ENCODE assay signal across 16 mouse cellular contexts in genomic region chr6:112796607-112797006, GRCm38 (mm10).
DNase-seq lines count a peak whose midpoint lies in the region; ATAC-seq and TF ChIP-seq lines count a peak whose summit lies in the region.
"Had no signal": no experiment of that assay in that cellular context is flagged by ENCODE, and none has a peak within 500 bp of the region (broad histone marks: within the 10 kb centered on the region; RNA-seq: fewer than 3 reads in every experiment).

No protein-coding gene starts in this region.

- peak; percentile 14 for DNase-seq in lung, postnatal 0 days (ENCODE audit: low spot score)
- no peak for DNase-seq in lung, adult 2 months
- peak; percentile 36 for DNase-seq in brain, embryonic 14.5 days (ENCODE audit: low read depth)
- DNase-seq in cerebellum, postnatal 25 days = peak; percentile 58 to 71
- no peak for DNase-seq in hindbrain, postnatal 0 days (ENCODE audit: low spot score)
- DNase-seq in spleen, adult 12 weeks (ENCODE audit: low spot score) = no peak
- no peak for DNase-seq in heart, adult 11 months
- DNase-seq: adrenal gland, postnatal 10 days; kidney, adult 9 months; right cerebral cortex, postnatal 14 days; thymus, adult 2 months had no signal

- no peak for TF ChIP-seq POLR2A in lung, adult 2 months (IDR thresholded peaks at IDR 0.05; ENCODE audit: borderline replicate concordance, extremely low read depth, low read depth, low read length)
- TF ChIP-seq POLR2A in brain, embryonic 14.5 days (IDR thresholded peaks at IDR 0.05; ENCODE audit: borderline replicate concordance, extremely low read depth, insufficient read depth, insufficient read length, poor library complexity, severe bottlenecking) = no peak
- no peak for TF ChIP-seq POLR2A in myocyte (IDR thresholded peaks at IDR 0.05; ENCODE audit: insufficient read length, low read depth)

- no peak overlapping the region for H3K9ac ChIP-seq in lung, postnatal 0 days (replicated peaks; ENCODE audit: low read depth)
- H3K9ac ChIP-seq in hindbrain, postnatal 0 days (replicated peaks; ENCODE audit: low read length) = no peak overlapping the region
- H3K9ac ChIP-seq: liver, embryonic 15.5 days; midbrain, embryonic 13.5 days had no signal

- no peaks in the 10 kb centered on the region for H3K4me1 ChIP-seq in lung, postnatal 0 days (ENCODE audit: insufficient read depth, low read depth, low read length)
- no peaks in the 10 kb centered on the region for H3K4me1 ChIP-seq in lung, adult 2 months (ENCODE audit: control insufficient read depth, insufficient read depth, low read length)
- 0 out of 2 replicates have a peak, but pooled peaks cover 4% of the 10 kb centered on the region for H3K4me1 ChIP-seq in hindbrain, postnatal 0 days (ENCODE audit: insufficient read depth, low read length)
- H3K4me1 ChIP-seq: limb, embryonic 10.5 days; liver, embryonic 15.5 days had no signal

- WGBS in lung, postnatal 0 days = 55% methylated on average over 2 of the region's 2 CpGs
- WGBS in lung, adult 2 months = 42% methylated on average over 2 of the region's 2 CpGs
- WGBS in hindbrain, postnatal 0 days = 44% methylated on average over 2 of the region's 2 CpGs

- H3K9me3 ChIP-seq in lung, postnatal 0 days (ENCODE audit: low read length) = no peaks in the 10 kb centered on the region
- H3K9me3 ChIP-seq in hindbrain, postnatal 0 days (ENCODE audit: low read length) = no peaks in the 10 kb centered on the region
- H3K9me3 ChIP-seq: limb, embryonic 10.5 days; liver, embryonic 15.5 days; midbrain, embryonic 13.5 days had no signal

- H3K27me3 ChIP-seq in lung, postnatal 0 days (replicated peaks; ENCODE audit: insufficient read depth, low read length) = no peaks in the 10 kb centered on the region
- no peaks in the 10 kb centered on the region for H3K27me3 ChIP-seq in myocyte (ENCODE audit: control insufficient read depth, insufficient read depth, insufficient read length)
- H3K27me3 ChIP-seq in hindbrain, postnatal 0 days (ENCODE audit: insufficient read depth, low read length) = no peaks in the 10 kb centered on the region
- H3K27me3 ChIP-seq: liver, embryonic 15.5 days; midbrain, embryonic 13.5 days had no signal

- H3K27ac ChIP-seq in lung, postnatal 0 days (ENCODE audit: low read length) = no peak overlapping the region
- no peak overlapping the region for H3K27ac ChIP-seq in hindbrain, postnatal 0 days
- H3K27ac ChIP-seq: heart, adult 2 months; limb, embryonic 10.5 days; liver, embryonic 15.5 days; midbrain, embryonic 13.5 days had no signal

- H3K4me2 ChIP-seq in lung, postnatal 0 days (replicated peaks; ENCODE audit: low read depth, low read length) = no peak overlapping the region
- peak overlapping the region; percentile 16 for H3K4me2 ChIP-seq in myocyte (ENCODE audit: low read depth)
- no peak overlapping the region for H3K4me2 ChIP-seq in hindbrain, postnatal 0 days (ENCODE audit: low read depth, low read length)
- H3K4me2 ChIP-seq: liver, embryonic 15.5 days; midbrain, embryonic 13.5 days had no signal

- no peak overlapping the region for H3ac ChIP-seq in myocyte (ENCODE audit: control insufficient read depth, insufficient read length)

- no peak for ATAC-seq in lung, postnatal 0 days
- ATAC-seq in hindbrain, postnatal 0 days = no peak
- ATAC-seq: midbrain, embryonic 13.5 days had no signal

- no peaks in the 10 kb centered on the region for H3K79me2 ChIP-seq in myocyte (ENCODE audit: control insufficient read depth, insufficient read depth)

- TF ChIP-seq EP300 in lung, postnatal 0 days (IDR thresholded peaks at IDR 0.05) = no peak

- no peak overlapping the region for H3K4me3 ChIP-seq in lung, postnatal 0 days (ENCODE audit: low read depth, low read length)
- H3K4me3 ChIP-seq in lung, adult 2 months (replicated peaks; ENCODE audit: extremely low read depth, low read depth, low read length) = no peak overlapping the region
- no peak overlapping the region for H3K4me3 ChIP-seq in myocyte
- no peak overlapping the region for H3K4me3 ChIP-seq in hindbrain, postnatal 0 days (ENCODE audit: low read length)
- H3K4me3 ChIP-seq: heart, adult 2 months; limb, embryonic 10.5 days; liver, embryonic 15.5 days; midbrain, embryonic 13.5 days had no signal

- H3K36me3 ChIP-seq in lung, postnatal 0 days (ENCODE audit: insufficient read depth, low read length) = no peaks in the 10 kb centered on the region
- H3K36me3 ChIP-seq in myocyte (ENCODE audit: control insufficient read depth, insufficient read depth) = no peaks in the 10 kb centered on the region
- no peaks in the 10 kb centered on the region for H3K36me3 ChIP-seq in hindbrain, postnatal 0 days (ENCODE audit: insufficient read depth, low read length)
- H3K36me3 ChIP-seq: limb, embryonic 10.5 days; liver, embryonic 15.5 days had no signal

- no peak for TF ChIP-seq CTCF in lung, postnatal 0 days (IDR thresholded peaks at IDR 0.05)
- TF ChIP-seq CTCF in lung, adult 2 months (IDR thresholded peaks at IDR 0.05; ENCODE audit: insufficient read depth, low read length) = no peak
- no peak for TF ChIP-seq CTCF in brain, embryonic 14.5 days (IDR thresholded peaks at IDR 0.05; ENCODE audit: borderline replicate concordance, extremely low read depth, insufficient read depth, insufficient read length)
- TF ChIP-seq CTCF in hindbrain, postnatal 0 days (IDR thresholded peaks at IDR 0.05; ENCODE audit: low read depth) = no peak

TF ChIP-seq in myocyte, 11 proteins besides CTCF, POLR2A, EP300 and RAD21:
- no peak for TF ChIP-seq USF1 (IDR thresholded peaks at IDR 0.05; ENCODE audit: low read depth)
- no peak for TF ChIP-seq SRF (IDR thresholded peaks at IDR 0.05; ENCODE audit: control insufficient read depth, insufficient read length, low read depth)
- TF ChIP-seq MAX (IDR thresholded peaks at IDR 0.05; ENCODE audit: low read depth) = no peak
- no peak for TF ChIP-seq REST (IDR thresholded peaks at IDR 0.05; ENCODE audit: insufficient read depth, insufficient read length)
- no peak for TF ChIP-seq MYOD1 (IDR thresholded peaks at IDR 0.05; ENCODE audit: control insufficient read depth in 1 of 3, insufficient read length in 2 of 3, low read depth in 2 of 3)
- no peak for TF ChIP-seq TCF12 (IDR thresholded peaks at IDR 0.05; ENCODE audit: insufficient read depth, poor library complexity, severe bottlenecking)
- no peak for TF ChIP-seq CEBPB (IDR thresholded peaks at IDR 0.05; ENCODE audit: insufficient read depth, poor library complexity, severe bottlenecking)

Comparison
In these comparisons a context has a peak if more than half of its experiments do, and no peak if none do; other contexts are left out.
1. DNase-seq: peak in lung, postnatal 0 days (single experiment), brain, embryonic 14.5 days (single experiment) and cerebellum, postnatal 25 days (2 of 2); none in lung, adult 2 months (single experiment), hindbrain, postnatal 0 days (single experiment), spleen, adult 12 weeks (single experiment) and heart, adult 11 months (single experiment).